Mouse (Mus musculus) small intestine, adult 2 months (tissue): Measurements from ENCODE around the gene Entpd2. TPM values are rescaled to one million over a fixed set of nuclear protein-coding genes. Genes with fewer than 3 reads are reported as not detected.

ENCODE experiments used
- H3K27ac ChIP-seq: fragments of 200-500 bp; 2 replicates; pipeline ENCODE4 v1.5.1; 2012; ENCODE audit warnings: low read depth, low read length, control low read depth, inconsistent platforms; ENCODE audit not compliant: insufficient read depth
- H3K27me3 ChIP-seq: fragments of 200-500 bp; 2 replicates; pipeline ENCODE4 v1.6.1; 2012; ENCODE audit warnings: mild to moderate bottlenecking, moderate library complexity, low read length, inconsistent platforms; ENCODE audit not compliant: control insufficient read depth, insufficient read depth
- H3K36me3 ChIP-seq: fragments of 200-500 bp; 2 replicates; pipeline ENCODE4 v1.6.1; 2012; ENCODE audit warnings: mild to moderate bottlenecking, low read length, control low read depth, inconsistent platforms; ENCODE audit not compliant: control insufficient read depth, insufficient read depth
- H3K4me1 ChIP-seq: fragments of 200-500 bp; 2 replicates; pipeline ENCODE4 v1.6.1; 2012; ENCODE audit warnings: low read length, inconsistent platforms, mixed read lengths; ENCODE audit not compliant: control insufficient read depth, insufficient read depth, insufficient read length
- H3K4me3 ChIP-seq: fragments of 200-500 bp; 2 replicates; pipeline ENCODE4 v1.5.1; 2012; ENCODE audit warnings: low read depth, mild to moderate bottlenecking, control low read depth, inconsistent platforms, low read length, moderate library complexity
- CTCF ChIP-seq: fragments of 200-500 bp; IDR thresholded peaks from 2 replicates; pipeline ENCODE4 v1.5.1; 2012; ENCODE audit warnings: low read depth, mild to moderate bottlenecking, control low read depth, inconsistent platforms, low read length, moderate library complexity, mixed read lengths; ENCODE audit not compliant: insufficient replicate concordance, insufficient read length; ENCODE audit errors: extremely low read depth
- POLR2A ChIP-seq: fragments of 200-500 bp; IDR thresholded peaks from 2 replicates; pipeline ENCODE4 v1.6.1; 2012; ENCODE audit warnings: low read depth, mild to moderate bottlenecking, control low read depth, inconsistent platforms, low read length, moderate library complexity
- WGBS: fragments of 180-500 bp; shearing (Covaris S2); methylation state at CpG from one replicate; pipeline ENCODE4 v1.1.7; 2018; 5-methylcytosine and 5-hydroxymethylcytosine counted together
- polyA plus RNA-seq: library from polyadenylated mRNA; depleted of rRNA; stranded (reverse); fragments of >200 nt; gene quantifications from 2 replicates; pipeline ENCODE4 v1.2.3, GENCODE M21; 2012

Gene Entpd2
- polyA plus RNA-seq, 1 experiment, result 50.7 TPM

DNA sequence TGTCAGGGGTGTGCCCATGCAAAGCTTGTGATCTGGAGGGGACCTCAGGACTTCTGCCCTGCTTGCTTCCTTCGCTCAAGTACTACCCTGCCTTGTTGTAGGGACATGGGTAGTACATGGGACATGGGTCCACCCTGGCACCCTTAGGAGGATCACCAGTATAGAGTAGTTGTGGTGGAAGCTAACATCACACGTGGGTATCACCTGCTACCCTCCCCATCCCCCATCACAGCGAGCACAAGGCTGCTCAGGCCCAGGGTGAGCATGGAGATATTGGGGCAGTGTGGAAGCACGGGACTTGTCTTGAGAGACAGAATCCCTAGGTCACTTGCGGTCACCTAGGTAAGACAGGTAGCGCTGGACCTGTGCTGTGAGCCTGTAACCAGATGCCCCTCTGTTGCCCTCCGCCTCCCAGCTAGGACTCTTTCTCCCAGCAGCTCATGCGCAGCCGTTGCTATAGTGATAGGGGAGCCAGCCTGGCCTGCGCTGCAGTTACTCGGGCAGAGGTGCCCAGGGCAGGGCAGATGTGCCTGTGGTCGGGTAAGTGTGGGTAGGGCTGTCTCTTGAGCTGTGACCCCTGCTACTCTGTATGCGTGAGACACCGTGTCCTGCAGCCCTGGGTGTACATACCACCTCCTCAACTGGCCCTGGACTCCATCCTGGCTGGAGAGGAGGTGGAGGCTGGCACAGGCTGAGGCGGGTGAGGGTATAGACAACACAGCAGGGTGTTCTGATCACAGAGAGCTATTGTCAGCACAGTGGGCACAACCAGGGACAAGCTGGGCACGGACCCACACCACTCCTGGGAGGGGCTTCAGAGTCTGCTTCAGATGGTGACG lies 34.9 kb downstream of the Entpd2 start:
- Histone ChIP-seq H3K4me1 (peaks cover 2% of the 10 kb centered on the region; the same call in 1 of the 2 replicates), H3K36me3 (no peaks in the 10 kb centered on the region), H3K4me3 (no peak overlapping the region), H3K27me3 (no peaks in the 10 kb centered on the region), H3K27ac (no peak overlapping the region)
- WGBS, result 89% methylated on average over 17 of the region's 17 CpGs
- no peak for TF ChIP-seq CTCF
- no peak for TF ChIP-seq POLR2A

GRCm38 (mm10) chr2:25431308-25431855 lies 35.7 kb downstream of the Entpd2 start:
- no peaks in the 10 kb centered on the region for H3K36me3 ChIP-seq
- no peak for TF ChIP-seq CTCF
- no peak for TF ChIP-seq POLR2A
- H3K27ac ChIP-seq, result no peak overlapping the region
- WGBS, result 85% methylated on average over 6 of the region's 6 CpGs
- H3K27me3 ChIP-seq, result no peaks in the 10 kb centered on the region
- no peak overlapping the region for H3K4me3 ChIP-seq
- H3K4me1 ChIP-seq, result peaks cover 6% of the 10 kb centered on the region; the same call in 1 of the 2 replicates

GRCm38 (mm10) chr2:25432326-25433098 lies 36.8 kb downstream of the Entpd2 start:
- no peak overlapping the region for H3K4me3 ChIP-seq
- TF ChIP-seq CTCF (no peak), POLR2A (no peak)
- peaks cover 11% of the 10 kb centered on the region; the same call in 1 of the 2 replicates for H3K4me1 ChIP-seq
- H3K27me3 ChIP-seq, result no peaks in the 10 kb centered on the region
- WGBS, result 86% methylated on average over 11 of the region's 11 CpGs
- no peak overlapping the region for H3K27ac ChIP-seq
- H3K36me3 ChIP-seq, result no peaks in the 10 kb centered on the region

- Histone ChIP-seq H3K4me3 (no peak overlapping the region), H3K4me1 (peaks cover 11% of the 10 kb centered on the region), H3K27me3 (no peaks in the 10 kb centered on the region), H3K36me3 (no peaks in the 10 kb centered on the region), H3K27ac (no peak overlapping the region)
- WGBS, result 92% methylated on average over 17 of the region's 17 CpGs
- TF ChIP-seq CTCF (no peak), POLR2A (no peak)
Measured at GRCm38 (mm10) chr2:25433101-25433500, 37.4 kb downstream of the Entpd2 start.

DNA sequence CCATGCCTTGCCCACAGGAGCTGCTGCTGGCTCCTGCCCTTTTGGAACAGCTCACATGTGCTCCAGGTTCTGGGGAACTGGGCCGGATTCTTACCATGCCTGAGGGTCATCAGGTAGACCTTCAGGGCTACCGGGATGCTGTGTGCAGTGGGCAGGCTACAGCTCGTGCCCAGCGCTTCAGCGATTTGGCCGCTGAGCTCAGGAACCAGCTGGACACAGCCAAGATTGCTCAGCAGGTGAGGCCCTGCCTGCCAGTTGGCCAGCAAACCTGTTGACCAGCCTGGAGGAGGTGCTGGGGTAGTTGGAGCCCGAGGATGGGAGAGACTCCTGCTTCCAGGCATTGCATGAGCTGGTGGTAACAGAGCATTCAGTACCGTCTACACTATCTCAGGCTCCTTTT lies 38.6 kb downstream of the Entpd2 start:
- TF ChIP-seq CTCF (no peak), POLR2A (no peak)
- Histone ChIP-seq H3K4me3 (no peak overlapping the region), H3K4me1 (peaks cover 11% of the 10 kb centered on the region), H3K27me3 (no peaks in the 10 kb centered on the region), H3K27ac (no peak overlapping the region), H3K36me3 (no peaks in the 10 kb centered on the region; the same call in 1 of the 2 replicates)
- WGBS, result 87% methylated on average over 8 of the region's 8 CpGs

DNA sequence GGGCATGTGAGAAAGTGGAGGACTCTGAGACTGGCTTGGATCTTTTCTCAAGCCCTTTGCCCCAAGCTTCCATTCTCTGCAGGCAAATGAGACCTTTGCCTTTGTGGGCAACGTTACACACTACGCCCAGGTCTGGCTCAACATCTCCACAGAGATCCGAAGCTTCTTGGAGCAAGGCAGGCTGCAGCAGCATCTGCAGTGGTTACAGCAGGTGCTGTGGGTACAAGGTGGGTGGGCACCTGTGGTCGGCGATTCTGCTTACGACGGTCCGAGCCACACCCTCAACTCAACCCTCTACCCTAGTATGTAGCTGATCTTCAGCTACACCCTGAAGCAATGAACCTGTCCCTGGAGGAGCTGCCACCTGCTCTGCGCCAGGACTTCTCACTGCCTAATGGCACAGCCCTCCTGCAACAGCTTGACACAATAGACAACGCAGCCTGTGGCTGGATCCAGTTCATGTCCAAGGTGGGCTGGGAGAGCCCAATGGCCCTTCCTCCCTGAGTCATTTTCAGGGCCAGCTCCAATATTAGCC lies 40.7 kb downstream of the Entpd2 start:
- Histone ChIP-seq H3K27ac (no peak overlapping the region), H3K27me3 (no peaks in the 10 kb centered on the region), H3K4me3 (no peak overlapping the region), H3K4me1 (peaks cover 11% of the 10 kb centered on the region), H3K36me3 (no peaks in the 10 kb centered on the region; the same call in 1 of the 2 replicates)
- TF ChIP-seq CTCF, result no peak
- TF ChIP-seq POLR2A, result no peak
- 75% methylated on average over 10 of the region's 10 CpGs for WGBS
